Mouse (Mus musculus): Measurements from ENCODE around the gene Lhfpl2. TPM values are rescaled to one million over a fixed set of nuclear protein-coding genes. Genes with fewer than 3 reads are reported as not detected.

Gene Lhfpl2
- polyA plus RNA-seq, 1 experiment = not detected

DNA sequence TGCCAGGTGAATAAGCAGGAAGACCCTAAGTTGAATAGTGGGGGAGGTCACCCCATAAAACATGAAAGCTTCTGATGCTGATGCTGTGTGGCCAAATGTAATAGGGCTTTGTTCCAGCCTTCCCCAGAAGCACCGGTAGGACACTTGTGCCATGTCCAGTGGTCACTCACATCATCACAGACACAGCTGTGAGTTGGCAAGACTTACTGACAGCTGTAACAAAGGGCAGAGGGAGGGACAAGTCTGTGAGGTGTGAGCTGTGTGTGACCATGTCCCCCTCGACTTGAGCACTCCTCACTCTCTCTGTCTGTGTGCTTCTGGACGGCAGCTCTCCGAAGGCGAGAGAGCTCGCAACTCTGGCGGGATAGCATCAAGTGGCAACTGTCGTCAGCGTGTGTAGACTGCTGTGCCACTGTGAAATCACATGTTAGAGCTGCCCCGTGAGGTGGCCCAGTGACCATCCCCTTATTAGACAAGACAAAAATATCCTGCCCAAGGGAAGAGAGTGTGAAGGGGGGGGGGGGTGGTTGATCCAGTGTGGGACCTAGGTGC lies 43.5 kb downstream of the Lhfpl2 start:
- Histone ChIP-seq H3K4me1 (ENCODE audit: control insufficient read depth, insufficient read depth, low read length) (peaks cover 9% of the 10 kb centered on the region), H3K4me3 (ENCODE audit: insufficient read depth, low read depth, low read length) (no peak overlapping the region), H3K27ac (ENCODE audit: insufficient read depth, low read depth, low read length) (no peak overlapping the region)
- no peak for TF ChIP-seq CTCF (IDR thresholded peaks at IDR 0.05; ENCODE audit: insufficient read depth, low read depth, low read length)
- no peak for TF ChIP-seq POLR2A (IDR thresholded peaks at IDR 0.05; ENCODE audit: insufficient read depth, low read depth, low read length)
- WGBS = 81% methylated on average over 10 of the region's 10 CpGs

DNA sequence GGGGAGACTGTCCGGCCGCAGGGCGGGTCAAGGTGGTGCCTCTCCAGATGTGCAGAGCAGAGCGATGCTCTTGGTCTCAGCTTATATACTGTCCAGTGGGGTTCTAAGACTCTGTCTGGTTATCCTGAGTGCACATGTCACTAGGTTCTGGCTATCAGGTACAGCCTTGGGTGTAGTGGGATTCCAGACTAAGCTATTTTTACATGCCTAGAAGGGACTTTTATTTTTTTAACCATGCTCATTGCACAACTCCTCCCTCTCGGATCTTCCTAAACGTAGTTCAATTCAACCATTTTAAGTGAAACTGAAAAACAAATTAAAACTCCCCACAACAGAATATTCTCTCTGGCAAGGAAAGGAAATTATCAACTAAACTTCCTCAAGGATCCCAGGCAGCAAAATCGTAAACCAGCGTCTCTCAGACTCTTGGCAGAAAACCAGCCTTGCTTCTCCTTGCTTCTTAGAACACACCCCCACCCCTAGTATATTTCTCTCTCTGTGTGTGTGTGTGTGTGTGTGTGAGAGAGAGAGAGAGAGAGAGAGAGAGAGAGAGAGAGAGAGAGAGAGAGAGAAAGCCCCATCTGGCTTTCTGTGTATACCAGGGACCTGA lies 47.4 kb downstream of the Lhfpl2 start:
- Histone ChIP-seq H3K27ac (ENCODE audit: insufficient read depth, low read depth, low read length) (no peak overlapping the region), H3K4me3 (ENCODE audit: insufficient read depth, low read depth, low read length) (no peak overlapping the region), H3K4me1 (ENCODE audit: control insufficient read depth, insufficient read depth, low read length) (peaks cover 3% of the 10 kb centered on the region)
- WGBS = 63% methylated on average over 8 of the region's 8 CpGs
- no peak for TF ChIP-seq POLR2A (IDR thresholded peaks at IDR 0.05; ENCODE audit: insufficient read depth, low read depth, low read length)
- no peak for TF ChIP-seq CTCF (IDR thresholded peaks at IDR 0.05; ENCODE audit: insufficient read depth, low read depth, low read length)

GRCm38 (mm10) chr13:94106431-94106830 lies 48.8 kb downstream of the Lhfpl2 start:
- Histone ChIP-seq H3K4me1 (ENCODE audit: control insufficient read depth, insufficient read depth, low read length) (no peaks in the 10 kb centered on the region), H3K27ac (ENCODE audit: insufficient read depth, low read depth, low read length) (no peak overlapping the region), H3K4me3 (ENCODE audit: insufficient read depth, low read depth, low read length) (no peak overlapping the region)
- 78% methylated on average over 8 of the region's 8 CpGs for WGBS
- TF ChIP-seq CTCF (IDR thresholded peaks at IDR 0.05; ENCODE audit: insufficient read depth, low read depth, low read length) (no peak), POLR2A (IDR thresholded peaks at IDR 0.05; ENCODE audit: insufficient read depth, low read depth, low read length) (no peak)

- TF ChIP-seq POLR2A (IDR thresholded peaks at IDR 0.05; ENCODE audit: insufficient read depth, low read depth, low read length) (no peak), CTCF (IDR thresholded peaks at IDR 0.05; ENCODE audit: insufficient read depth, low read depth, low read length) (no peak)
- H3K4me3 ChIP-seq (ENCODE audit: insufficient read depth, low read depth, low read length) = no peak overlapping the region
- H3K4me1 ChIP-seq (ENCODE audit: control insufficient read depth, insufficient read depth, low read length) = no peaks in the 10 kb centered on the region
- H3K27ac ChIP-seq (ENCODE audit: insufficient read depth, low read depth, low read length) = no peak overlapping the region
- 85% methylated on average over 7 of the region's 7 CpGs for WGBS
Measured at GRCm38 (mm10) chr13:94106983-94107382, 49.4 kb downstream of the Lhfpl2 start.

DNA sequence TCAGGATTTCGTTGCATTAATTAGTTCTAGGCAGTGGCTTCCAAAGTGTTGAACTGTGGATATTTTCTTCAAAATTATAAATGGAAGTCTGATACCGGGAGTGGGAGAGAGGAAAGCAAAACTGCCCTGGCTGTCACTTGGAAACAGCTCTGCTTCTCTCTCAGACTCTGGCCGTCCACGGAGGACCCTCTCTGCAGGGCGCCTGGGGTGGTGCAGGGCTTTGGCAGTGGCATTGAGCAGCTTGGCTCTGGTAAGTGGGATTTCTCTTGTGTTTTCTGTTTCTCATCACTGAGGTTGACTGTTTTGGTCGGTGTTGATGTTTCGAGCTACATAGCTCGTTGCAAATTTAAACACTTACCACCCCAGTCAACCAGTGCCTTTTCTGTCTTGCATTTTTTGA lies 53.0 kb downstream of the Lhfpl2 start:
- 48% methylated on average over 8 of the region's 8 CpGs for WGBS
- H3K27ac ChIP-seq (ENCODE audit: insufficient read depth, low read depth, low read length) = no peak overlapping the region
- H3K4me1 ChIP-seq (ENCODE audit: control insufficient read depth, insufficient read depth, low read length) = peaks cover 3% of the 10 kb centered on the region
- H3K4me3 ChIP-seq (ENCODE audit: insufficient read depth, low read depth, low read length) = no peak overlapping the region
- TF ChIP-seq CTCF (IDR thresholded peaks at IDR 0.05; ENCODE audit: insufficient read depth, low read depth, low read length) (no peak), POLR2A (IDR thresholded peaks at IDR 0.05; ENCODE audit: insufficient read depth, low read depth, low read length) (no peak)

GRCm38 (mm10) chr13:94115476-94115875 lies 57.9 kb downstream of the Lhfpl2 start:
- peaks cover 9% of the 10 kb centered on the region for H3K4me1 ChIP-seq (ENCODE audit: control insufficient read depth, insufficient read depth, low read length)
- 25% methylated on average over 4 of the region's 4 CpGs for WGBS
- H3K4me3 ChIP-seq (ENCODE audit: insufficient read depth, low read depth, low read length) = no peak overlapping the region
- TF ChIP-seq POLR2A (IDR thresholded peaks at IDR 0.05; ENCODE audit: insufficient read depth, low read depth, low read length) (no peak), CTCF (IDR thresholded peaks at IDR 0.05; ENCODE audit: insufficient read depth, low read depth, low read length) (no peak)
- H3K27ac ChIP-seq (ENCODE audit: insufficient read depth, low read depth, low read length) = 0 out of 2 replicates have a peak overlapping the region, but pooled peaks have one; percentile 8

DNA sequence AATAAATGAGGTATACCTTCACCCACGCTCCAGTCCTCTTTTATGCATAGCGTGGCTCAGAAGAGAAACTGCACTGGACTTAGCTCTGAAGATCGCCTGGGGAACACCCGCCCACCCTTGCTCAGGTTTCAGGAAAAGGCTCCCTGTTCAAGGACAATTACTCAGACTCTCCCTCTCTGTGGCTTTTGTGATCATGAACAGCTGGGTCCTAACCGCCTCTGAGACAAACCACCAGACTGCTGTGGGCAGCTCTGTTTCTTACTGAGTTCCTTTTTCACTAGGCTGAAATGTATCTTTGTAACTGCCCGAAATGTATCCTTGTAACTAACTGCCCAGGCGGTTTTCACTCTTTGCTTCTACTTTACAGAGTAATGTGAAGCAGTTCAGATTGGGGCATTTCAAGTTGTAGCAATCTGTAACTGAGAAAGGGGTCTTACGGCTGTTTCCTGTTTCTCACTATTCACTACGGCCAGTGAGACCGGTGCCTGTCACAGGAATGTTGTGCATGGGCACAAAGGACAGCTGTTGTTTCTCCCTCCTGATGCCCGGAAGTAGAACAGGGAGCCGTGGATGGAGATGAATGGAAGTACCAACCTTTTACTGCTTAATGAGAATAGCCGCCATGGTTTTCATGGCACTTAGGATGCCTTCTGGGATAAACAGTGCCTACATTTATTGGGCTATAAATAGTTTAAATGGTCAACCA lies 59.3 kb downstream of the Lhfpl2 start:
- Histone ChIP-seq H3K4me1 (ENCODE audit: control insufficient read depth, insufficient read depth, low read length) (peaks cover 9% of the 10 kb centered on the region), H3K4me3 (ENCODE audit: insufficient read depth, low read depth, low read length) (no peak overlapping the region), H3K27ac (ENCODE audit: insufficient read depth, low read depth, low read length) (peak overlapping the region; percentile 25; the same call in 1 of the 2 replicates)
- 44% methylated on average over 13 of the region's 13 CpGs for WGBS
- TF ChIP-seq CTCF (IDR thresholded peaks at IDR 0.05; ENCODE audit: insufficient read depth, low read depth, low read length) = no peak
- TF ChIP-seq POLR2A (IDR thresholded peaks at IDR 0.05; ENCODE audit: insufficient read depth, low read depth, low read length) = no peak

DNA sequence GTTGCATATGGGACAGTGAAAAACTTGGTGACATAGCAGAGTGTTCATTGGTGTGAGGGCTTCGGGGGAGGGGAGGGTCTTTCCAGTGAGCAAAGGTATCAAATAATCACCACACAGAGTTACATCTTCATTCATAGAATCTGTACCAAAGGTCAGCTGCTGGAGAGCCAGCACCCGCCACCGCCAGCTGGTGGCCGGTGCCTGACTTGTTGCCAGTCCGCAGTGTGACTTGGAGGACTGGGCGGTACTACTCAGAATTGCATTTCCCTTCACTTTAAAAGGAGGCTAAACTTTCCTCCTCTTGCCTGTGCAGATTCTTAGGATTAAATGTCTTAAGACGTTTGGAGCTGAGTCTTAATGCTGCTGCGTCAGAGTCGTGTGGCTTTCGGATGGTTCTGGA lies 59.9 kb downstream of the Lhfpl2 start:
- 97% methylated on average over 10 of the region's 10 CpGs for WGBS
- TF ChIP-seq POLR2A (IDR thresholded peaks at IDR 0.05; ENCODE audit: insufficient read depth, low read depth, low read length) (no peak), CTCF (IDR thresholded peaks at IDR 0.05; ENCODE audit: insufficient read depth, low read depth, low read length) (no peak)
- H3K27ac ChIP-seq (ENCODE audit: insufficient read depth, low read depth, low read length) = no peak overlapping the region
- H3K4me3 ChIP-seq (ENCODE audit: insufficient read depth, low read depth, low read length) = no peak overlapping the region
- peaks cover 9% of the 10 kb centered on the region for H3K4me1 ChIP-seq (ENCODE audit: control insufficient read depth, insufficient read depth, low read length)

DNA sequence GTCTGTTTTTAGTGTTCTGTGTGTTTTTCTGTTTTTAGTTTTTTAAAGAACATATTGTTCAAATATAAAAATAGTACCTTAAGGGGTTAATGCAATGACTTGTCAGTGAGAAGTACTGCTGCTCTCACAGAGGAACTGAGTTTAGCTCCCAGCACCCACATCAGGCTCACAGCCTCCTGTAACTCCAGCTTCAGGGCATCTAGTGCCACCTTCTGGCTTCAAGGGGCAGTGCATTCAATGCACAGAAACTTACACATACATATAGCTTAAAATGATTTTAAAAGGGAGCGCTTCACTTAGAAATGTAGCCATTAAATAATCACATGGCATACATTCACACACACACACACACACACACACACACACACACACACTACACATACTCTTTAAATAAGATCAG lies 60.5 kb downstream of the Lhfpl2 start:
- peaks cover 9% of the 10 kb centered on the region for H3K4me1 ChIP-seq (ENCODE audit: control insufficient read depth, insufficient read depth, low read length)

More for the DNA sequence above, 60.5 kb downstream of the Lhfpl2 start:
- no peak overlapping the region for H3K4me3 ChIP-seq (ENCODE audit: insufficient read depth, low read depth, low read length)
- no peak overlapping the region for H3K27ac ChIP-seq (ENCODE audit: insufficient read depth, low read depth, low read length)
- 100% methylated on average over 1 of the region's 1 CpGs for WGBS
- TF ChIP-seq POLR2A (IDR thresholded peaks at IDR 0.05; ENCODE audit: insufficient read depth, low read depth, low read length) = no peak
- no peak for TF ChIP-seq CTCF (IDR thresholded peaks at IDR 0.05; ENCODE audit: insufficient read depth, low read depth, low read length)
